Mouse (Mus musculus) CH12.LX (cell line): ENCODE data around the gene Efna3. TPM values are rescaled to one million over a fixed set of nuclear protein-coding genes. Genes with fewer than 3 reads are reported as not detected.

Source experiments
- DNase-seq: peaks from one replicate; pipeline ENCODE4 v3.0.0-alpha.2; 2013; ENCODE audit errors: extremely low read depth
- H3K27ac ChIP-seq: 2 replicates; pipeline ENCODE4 v1.5.1; 2012; ENCODE audit warnings: low read depth, mild to moderate bottlenecking, control low read depth, moderate library complexity; ENCODE audit not compliant: insufficient read depth
- H3K27me3 ChIP-seq: replicated peaks from 2 replicates; pipeline ENCODE3; 2012; ENCODE audit warnings: inconsistent platforms
- H3K36me3 ChIP-seq, 2 experiments: replicated peaks in 1 of 2; 2 replicates each; pipeline versions ENCODE3 to v1.6.1; 2012; ENCODE audit warnings: inconsistent platforms in 1 of 2, low read length in 1 of 2, mild to moderate bottlenecking in 1 of 2, mixed read lengths in 1 of 2, moderate library complexity in 1 of 2; ENCODE audit not compliant: control insufficient read depth in 1 of 2, insufficient read depth in 1 of 2
- H3K4me1 ChIP-seq, 2 experiments: 2 replicates each; pipeline ENCODE4 v1.6.1; 2012; ENCODE audit warnings: inconsistent platforms in 1 of 2, moderate library complexity in 1 of 2; ENCODE audit not compliant: insufficient read depth in 2 of 2, control insufficient read depth in 1 of 2
- H3K4me2 ChIP-seq: 2 replicates; pipeline ENCODE4 v1.6.1; 2012; ENCODE audit warnings: low read depth, mild to moderate bottlenecking, control low read depth; ENCODE audit not compliant: poor library complexity, insufficient read depth, severe bottlenecking
- H3K4me3 ChIP-seq, 3 experiments: fragments of 150-350 bp in 1 of 3; sonication (generic) in 1 of 3; replicated peaks in 1 of 3; 2 replicates each; pipeline versions ENCODE3 to v1.5.1; 2011 to 2012; ENCODE audit warnings: low read depth in 2 of 3, low read length in 2 of 3, mild to moderate bottlenecking in 2 of 3, moderate library complexity in 2 of 3, control low read depth in 1 of 3, improper control_type of control experiment in 1 of 3, inconsistent platforms in 1 of 3, mixed read lengths in 1 of 3; ENCODE audit not compliant: poor library complexity in 1 of 3
- H3K79me2 ChIP-seq: replicated peaks from 2 replicates; pipeline ENCODE4 v1.6.1; 2012; ENCODE audit warnings: mild to moderate bottlenecking, moderate library complexity; ENCODE audit not compliant: control insufficient read depth, poor library complexity, insufficient read depth, severe bottlenecking; ENCODE audit errors: extremely low read depth
- H3K9ac ChIP-seq: 2 replicates; pipeline ENCODE4 v1.6.1; 2012; ENCODE audit warnings: low read depth, mild to moderate bottlenecking, control low read depth, moderate library complexity; ENCODE audit not compliant: insufficient read depth
- H3K9me3 ChIP-seq: replicated peaks from 2 replicates; pipeline ENCODE3; 2012; ENCODE audit warnings: low read length, inconsistent platforms, mixed read lengths
- BHLHE40 ChIP-seq: IDR thresholded peaks from 2 replicates; pipeline ENCODE4 v1.6.1; 2011; ENCODE audit warnings: mild to moderate bottlenecking, low read depth, low read length, improper control_type of control experiment
- CHD1 ChIP-seq: IDR thresholded peaks from 2 replicates; pipeline ENCODE4 v1.6.1; 2012; ENCODE audit warnings: low read depth, low read length, improper control_type of control experiment, inconsistent platforms
- CHD2 ChIP-seq: IDR thresholded peaks from 2 replicates; pipeline ENCODE4 v1.6.1; 2011; ENCODE audit warnings: low read length, improper control_type of control experiment
- EP300 ChIP-seq: IDR thresholded peaks from 2 replicates; pipeline ENCODE4 v1.6.1; 2011; ENCODE audit warnings: low read length, improper control_type of control experiment
- GABPA ChIP-seq: IDR thresholded peaks from 2 replicates; pipeline ENCODE4 v1.6.1; 2012; ENCODE audit warnings: low read depth, low read length, improper control_type of control experiment, inconsistent platforms; ENCODE audit not compliant: insufficient replicate concordance
- HCFC1 ChIP-seq: IDR thresholded peaks from 2 replicates; pipeline ENCODE4 v1.6.1; 2012; ENCODE audit warnings: low read depth, mild to moderate bottlenecking, inconsistent platforms, low read length, improper control_type of control experiment
- IRF4 ChIP-seq: IDR thresholded peaks from 2 replicates; pipeline ENCODE4 v1.6.1; 2014; ENCODE audit warnings: low read depth, mild to moderate bottlenecking, inconsistent platforms, low read length, improper control_type of control experiment
- JUND ChIP-seq: conservative IDR thresholded peaks from 2 replicates; pipeline ENCODE4 v1.6.1; 2011; ENCODE audit warnings: low read depth, low read length, improper control_type of control experiment
- KAT2A ChIP-seq: IDR thresholded peaks from 2 replicates; pipeline ENCODE4 v1.6.1; 2012; ENCODE audit warnings: low read length, improper control_type of control experiment, inconsistent platforms; ENCODE audit not compliant: insufficient replicate concordance
- MEF2A ChIP-seq: IDR thresholded peaks from 2 replicates; pipeline ENCODE4 v1.6.1; 2014; ENCODE audit warnings: low read depth, mild to moderate bottlenecking, inconsistent platforms, low read length, improper control_type of control experiment, borderline replicate concordance
- MXI1 ChIP-seq: IDR thresholded peaks from 2 replicates; pipeline ENCODE4 v1.6.1; 2011; ENCODE audit warnings: mild to moderate bottlenecking, low read depth, low read length, improper control_type of control experiment
- MYC ChIP-seq: IDR thresholded peaks from 2 replicates; pipeline ENCODE4 v1.6.1; 2011; ENCODE audit warnings: low read depth, mild to moderate bottlenecking, improper control_type of control experiment, low read length
- NELFE ChIP-seq: IDR thresholded peaks from 2 replicates; pipeline ENCODE4 v1.6.1; 2011; ENCODE audit warnings: low read depth, low read length, improper control_type of control experiment
- NRF1 ChIP-seq: IDR thresholded peaks from 2 replicates; pipeline ENCODE4 v1.6.1; 2014; ENCODE audit warnings: low read depth, mild to moderate bottlenecking, inconsistent platforms, low read length, improper control_type of control experiment, moderate library complexity
- POLR2A ChIP-seq: IDR thresholded peaks from 2 replicates; pipeline ENCODE4 v1.6.1; 2011; ENCODE audit warnings: low read depth, mild to moderate bottlenecking, improper control_type of control experiment, low read length
- TBP ChIP-seq: conservative IDR thresholded peaks from 2 replicates; pipeline ENCODE4 v1.6.1; 2011; ENCODE audit warnings: low read depth, low read length, improper control_type of control experiment
- TCF12 ChIP-seq: IDR thresholded peaks from 2 replicates; pipeline ENCODE4 v1.6.1; 2014; ENCODE audit warnings: low read depth, mild to moderate bottlenecking, inconsistent platforms, low read length, improper control_type of control experiment
- USF1 ChIP-seq: IDR thresholded peaks from 2 replicates; pipeline ENCODE4 v1.6.1; 2014; ENCODE audit warnings: low read depth, mild to moderate bottlenecking, inconsistent platforms, low read length, improper control_type of control experiment
- ZMIZ1 ChIP-seq: IDR thresholded peaks from 2 replicates; pipeline ENCODE4 v1.6.1; 2012; ENCODE audit warnings: low read depth, mild to moderate bottlenecking, inconsistent platforms, low read length, improper control_type of control experiment
- dilution Hi-C: fragments of 300-500 bp; cut with MboI; formaldehyde crosslinking; loops from 2 replicates; pipeline ENCODE4 v1.14.3; 2020; ENCODE audit warnings: low sequenced_read_pairs; ENCODE audit not compliant: extremely low pct_unique_long_range_greater_than_20kb, extremely low pct_ligation_motif_present
- in situ Hi-C: fragments of 300-500 bp; cut with MboI; formaldehyde crosslinking; loops from 3 replicates; pipeline ENCODE4 v1.14.3; 2019; ENCODE audit warnings: low sequenced_read_pairs, low pct_ligation_motif_present, low pct_unique_long_range_greater_than_20kb, mixed read lengths
- polyA plus RNA-seq: library from polyadenylated mRNA; unstranded; fragments of >175 nt; gene quantifications from 2 replicates; pipeline ENCODE4 v1.2.1, GENCODE M21; 2012; ENCODE audit warnings: low read depth; ENCODE audit not compliant: insufficient read length
- total RNA-seq, 2 experiments: library from RNA; depleted of rRNA; stranded (reverse); fragments of 300-350 nt in 1 of 2; fragments of >200 nt in 1 of 2; gene quantifications; 2 replicates each; pipeline ENCODE4 v1.2.3; 2012 to 2014

Gene Efna3
- total and polyA plus RNA-seq, 3 experiments, result 0.09 to 0.13 TPM; not detected in 1

DNA sequence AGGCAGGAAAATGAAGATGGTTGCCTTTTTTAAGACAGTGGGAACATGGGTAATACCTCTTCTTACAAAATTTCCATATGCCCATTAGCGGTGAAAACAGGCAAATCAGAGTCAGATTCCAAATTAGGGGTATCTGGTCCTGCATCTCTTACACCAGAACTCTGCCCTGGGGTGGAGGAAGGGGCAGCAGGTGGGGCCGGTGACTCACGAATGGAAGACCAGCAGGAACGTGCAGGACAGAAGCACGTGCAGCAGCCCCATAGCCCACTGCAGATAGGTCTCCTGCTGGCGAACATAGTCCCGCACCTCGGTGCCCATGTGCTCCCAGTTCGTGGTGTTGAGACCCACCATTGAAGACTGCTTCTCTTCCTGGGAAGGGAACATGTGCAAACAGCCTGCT lies 33.3 kb upstream of the Efna3 start:
- peak; percentile 81 for TF ChIP-seq BHLHE40
- no peak for TF ChIP-seq JUND
- TF ChIP-seq, all 38 proteins: peak for 1
- H3K9ac ChIP-seq, result 0 out of 2 replicates have a peak overlapping the region, but pooled peaks have one; percentile 13
- dilution Hi-C loops, result no loop called here
- in situ Hi-C loops, result no loop called here
- no peak for DNase-seq
- peaks cover 9 to 22% of the 10 kb centered on the region in 2 experiments for H3K4me1 ChIP-seq
- H3K4me3 ChIP-seq, result no peak overlapping the region
- peaks cover 18% of the 10 kb centered on the region for H3K27me3 ChIP-seq
- H3K4me2 ChIP-seq, result peak overlapping the region; percentile 31
- H3K79me2 ChIP-seq, result no peaks in the 10 kb centered on the region
- no peak overlapping the region for H3K27ac ChIP-seq
- peaks cover 0 to 4% of the 10 kb centered on the region in 2 experiments for H3K36me3 ChIP-seq
- no peaks in the 10 kb centered on the region for H3K9me3 ChIP-seq

GRCm38 (mm10) chr3:89355512-89355902 lies 32.7 kb upstream of the Efna3 start:
- Histone ChIP-seq H3K4me2 (peak overlapping the region; percentile 31; the same call in 1 of the 2 replicates), H3K27ac (no peak overlapping the region), H3K4me1 (peaks cover 12 to 25% of the 10 kb centered on the region in 2 experiments), H3K79me2 (no peaks in the 10 kb centered on the region), H3K9me3 (no peaks in the 10 kb centered on the region), H3K36me3 (peaks cover 0 to 4% of the 10 kb centered on the region in 2 experiments), H3K9ac (0 out of 2 replicates have a peak overlapping the region, but pooled peaks have one; percentile 13), H3K4me3 (no peak overlapping the region), H3K27me3 (peaks cover 18% of the 10 kb centered on the region)
- dilution Hi-C loops, result no loop called here
- DNase-seq, result no peak
- in situ Hi-C loops, result no loop called here
- TF ChIP-seq EP300, result no peak
- TF ChIP-seq CHD2, result no peak
- TF ChIP-seq NRF1, result no peak
- TF ChIP-seq HCFC1, result no peak
- TF ChIP-seq TCF12, result no peak
- no peak for TF ChIP-seq KAT2A
- no peak for TF ChIP-seq CHD1
- TF ChIP-seq NELFE, result no peak
- no peak for TF ChIP-seq GABPA
- no peak for TF ChIP-seq USF1
- TF ChIP-seq MXI1, result no peak
- TF ChIP-seq MEF2A, result no peak
- TF ChIP-seq MYC, result no peak
- TF ChIP-seq IRF4, result no peak
- TF ChIP-seq POLR2A, result no peak
- TF ChIP-seq ZMIZ1, result no peak
- no peak for TF ChIP-seq TBP
